ENCODE assay signal across 27 mouse cellular contexts in the genomic region with DNA sequence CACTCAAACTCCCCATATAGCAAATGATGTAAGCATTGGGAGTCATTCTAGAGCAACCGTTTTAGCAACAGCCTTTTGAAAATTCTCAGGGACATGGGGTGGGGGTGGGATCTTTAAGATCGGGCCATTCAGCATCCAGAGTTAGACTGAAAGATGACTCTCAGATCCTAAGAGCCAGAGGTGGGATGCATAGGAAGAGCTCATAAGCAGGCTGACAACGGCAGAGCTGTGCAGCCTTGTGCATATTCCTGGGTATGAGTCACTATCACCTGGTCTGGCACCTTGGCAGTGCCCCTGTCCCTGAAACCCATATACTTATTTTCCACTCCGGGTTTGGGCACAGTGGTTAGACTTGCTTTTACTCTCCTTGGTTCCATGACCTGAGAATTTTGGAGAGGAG. TPM values are rescaled to one million over a fixed set of nuclear protein-coding genes. Genes with fewer than 3 reads are reported as not detected.
DNase-seq lines count a peak whose midpoint lies in the region; ATAC-seq lines count a peak whose summit lies in the region.
"Had no signal": no experiment of that assay in that cellular context is flagged by ENCODE, and none has a peak within 500 bp of the region (broad histone marks: within the 10 kb centered on the region; RNA-seq: fewer than 3 reads in every experiment).

No protein-coding gene starts in this region.

- H3K4me2 ChIP-seq in heart, embryonic 13.5 days, result peak overlapping the region; percentile 11; the same call in 1 of the 2 replicates
- H3K4me2 ChIP-seq in heart, embryonic 16.5 days (ENCODE audit: low read depth, low read length), result no peak overlapping the region
- H3K4me2 ChIP-seq: forebrain, embryonic 13.5 days; hindbrain, embryonic 13.5 days had no signal

- ATAC-seq in heart, embryonic 13.5 days (ENCODE audit: extremely low read depth, insufficient number of reproducible peaks, low FRiP score, low TSS enrichment), result peak; percentile 35; the same call in 1 of the 2 replicates
- peak; percentile 57 for ATAC-seq in heart, embryonic 16.5 days (replicated peaks; ENCODE audit: extremely low read depth, insufficient read depth, low FRiP score)
- ATAC-seq: activated CD4-positive, CD25-positive, alpha-beta regulatory T cell, adult 4 months; forebrain, embryonic 13.5 days; forebrain, embryonic 16.5 days; hindbrain, embryonic 16.5 days; inflammation-experienced regulatory T-cells, adult 6 months had no signal

- peaks cover 7% of the 10 kb centered on the region; the same call in 1 of the 2 replicates for H3K27me3 ChIP-seq in heart, embryonic 10.5 days (ENCODE audit: insufficient read depth, poor library complexity, severe bottlenecking)
- H3K27me3 ChIP-seq in heart, embryonic 13.5 days (replicated peaks), result peaks cover 6% of the 10 kb centered on the region
- no peaks in the 10 kb centered on the region for H3K27me3 ChIP-seq in heart, embryonic 16.5 days (ENCODE audit: control insufficient read depth, insufficient read depth, low read length)

- 57% methylated on average over 4 of the region's 4 CpGs for WGBS in heart, embryonic 10.5 days
- 34% methylated on average over 4 of the region's 4 CpGs for WGBS in heart, embryonic 13.5 days
- 38% methylated on average over 4 of the region's 4 CpGs for WGBS in heart, embryonic 16.5 days

- no peak overlapping the region for H3K27ac ChIP-seq in heart, embryonic 10.5 days
- peak overlapping the region; percentile 78 for H3K27ac ChIP-seq in heart, embryonic 13.5 days (replicated peaks)
- H3K27ac ChIP-seq in heart, embryonic 16.5 days (ENCODE audit: low read length), result peak overlapping the region; percentile 55
- H3K27ac ChIP-seq: forebrain, embryonic 10.5 days; forebrain, embryonic 13.5 days; gastrocnemius, adult 2 months; hindbrain, embryonic 10.5 days; hindbrain, embryonic 13.5 days had no signal

- peak; percentile 54 for DNase-seq in heart, embryonic 10.5 days (ENCODE audit: low spot score)
- DNase-seq in heart, postnatal 14 days, result no peak
- DNase-seq in heart, adult 18-20 months, result no peak
- no peak for DNase-seq in heart, postnatal 36 days
- peak; percentile 34 for DNase-seq in brain, adult 2 months (ENCODE audit: low read depth, low spot score)
- DNase-seq in frontal cortex, adult 2 months (ENCODE audit: extremely low spot score in 1 of 2, low spot score in 1 of 2), result no peak
- DNase-seq: adrenal gland, adult 8-10 months; adrenal gland, postnatal 25 days; cerebellum, adult 18-20 months; cerebellum, adult 9-10 months; cerebellum, postnatal 14 days; gastrocnemius, adult 2 months; gastrocnemius, postnatal 14 days; heart, postnatal 10 days; kidney, adult 18-20 months; kidney, adult 9 months had no signal

- no peaks in the 10 kb centered on the region for H3K36me3 ChIP-seq in heart, embryonic 10.5 days
- H3K36me3 ChIP-seq in heart, embryonic 13.5 days, result no peaks in the 10 kb centered on the region
- no peaks in the 10 kb centered on the region for H3K36me3 ChIP-seq in heart, embryonic 16.5 days (ENCODE audit: control insufficient read depth, insufficient read depth)
- H3K36me3 ChIP-seq: forebrain, embryonic 10.5 days; hindbrain, embryonic 10.5 days; hindbrain, embryonic 13.5 days had no signal

- no peak overlapping the region for H3K4me3 ChIP-seq in heart, embryonic 10.5 days
- H3K4me3 ChIP-seq in heart, embryonic 13.5 days, result no peak overlapping the region
- H3K4me3 ChIP-seq in heart, embryonic 16.5 days (ENCODE audit: low read length), result no peak overlapping the region
- H3K4me3 ChIP-seq: forebrain, embryonic 10.5 days; forebrain, embryonic 13.5 days; gastrocnemius, adult 2 months; hindbrain, embryonic 10.5 days; hindbrain, embryonic 13.5 days had no signal

- no peaks in the 10 kb centered on the region for H3K9me3 ChIP-seq in heart, embryonic 10.5 days
- H3K9me3 ChIP-seq in heart, embryonic 13.5 days, result no peaks in the 10 kb centered on the region
- no peaks in the 10 kb centered on the region for H3K9me3 ChIP-seq in heart, embryonic 16.5 days (replicated peaks; ENCODE audit: control insufficient read depth, low read length)
- H3K9me3 ChIP-seq: forebrain, embryonic 10.5 days; forebrain, embryonic 13.5 days; hindbrain, embryonic 10.5 days; hindbrain, embryonic 13.5 days had no signal

- intact Hi-C loops in heart, postnatal 14 days (cut with DNase I), result no loop called here
- intact Hi-C loops in heart, postnatal 36 days (cut with DNase I), result no loop called here

- peaks cover 22% of the 10 kb centered on the region; the same call in 1 of the 2 replicates for H3K4me1 ChIP-seq in heart, embryonic 10.5 days
- H3K4me1 ChIP-seq in heart, embryonic 13.5 days, result peaks cover 42% of the 10 kb centered on the region
- H3K4me1 ChIP-seq in heart, embryonic 16.5 days (ENCODE audit: control insufficient read depth, insufficient read depth, low read length), result peaks cover 20% of the 10 kb centered on the region; the same call in 1 of the 2 replicates
- H3K4me1 ChIP-seq: forebrain, embryonic 13.5 days; hindbrain, embryonic 10.5 days; hindbrain, embryonic 13.5 days had no signal

- 0 out of 2 replicates have a peak overlapping the region, but pooled peaks have one; percentile 56 for H3K9ac ChIP-seq in heart, embryonic 13.5 days
- no peak overlapping the region for H3K9ac ChIP-seq in heart, embryonic 16.5 days (ENCODE audit: low read length)
- H3K9ac ChIP-seq: forebrain, embryonic 13.5 days; hindbrain, embryonic 13.5 days had no signal

RNA-seq across cellular contexts. Expression of gene Ttll10, which starts 6.1 kb away (rescaled TPM):
- 0.19 and 0.38 TPM in 2 replicates for polyA plus RNA-seq in heart, embryonic 10.5 days (2016; fragmentation: Nextera tagmentation; extraction: Ambion mirVana)
- total RNA-seq in heart, postnatal 14 days (2021), result not detected
- 0.60 and 0.66 TPM in 2 replicates for polyA plus RNA-seq in heart, embryonic 13.5 days (2015; fragmentation: Nextera tagmentation; extraction: Ambion mirVana)
- total RNA-seq in heart, adult 18-20 months (2021), result under 1 TPM in 1 of 2 experiments, not detected in 1; 0.33 TPM
- 0.33 and 0.37 TPM in 2 replicates for polyA plus RNA-seq in heart, embryonic 16.5 days (2015; fragmentation: Nextera tagmentation; extraction: Ambion mirVana)
- total RNA-seq in heart, postnatal 36 days (2021), result not detected
- polyA plus RNA-seq in frontal cortex, adult 2 months (2012; rRNA removed), result 0.04 and 0.06 TPM in 2 replicates
- total RNA-seq: gastrocnemius, adult 2 months; gastrocnemius, postnatal 14 days; gastrocnemius, postnatal 4 days; heart, postnatal 10 days had no signal
- polyA plus RNA-seq: activated CD4-positive, CD25-positive, alpha-beta regulatory T cell, adult 4 months; forebrain, embryonic 13.5 days; forebrain, embryonic 16.5 days; hindbrain, embryonic 13.5 days; hindbrain, embryonic 16.5 days had no signal

RNA-seq across cellular contexts. Expression of gene Tnfrsf18, which starts 27.1 kb away (rescaled TPM):
- 1.4 and 1.7 TPM in 2 replicates for polyA plus RNA-seq in heart, embryonic 10.5 days (2016; fragmentation: Nextera tagmentation; extraction: Ambion mirVana)
- total RNA-seq in heart, postnatal 14 days (2021), result under 1 TPM in 1 of 2 experiments, not detected in 1; 0.56 TPM
- polyA plus RNA-seq in heart, embryonic 13.5 days (2015; fragmentation: Nextera tagmentation; extraction: Ambion mirVana), result 1.9 and 2.0 TPM in 2 replicates
- under 1 TPM; 0.45 to 0.49 TPM for total RNA-seq in heart, adult 18-20 months (2021)
- 2.3 and 2.6 TPM in 2 replicates for polyA plus RNA-seq in heart, embryonic 16.5 days (2015; fragmentation: Nextera tagmentation; extraction: Ambion mirVana)
- not detected for total RNA-seq in heart, postnatal 36 days (2021)
- polyA plus RNA-seq in frontal cortex, adult 2 months (2012; rRNA removed), result 0.22 and 0.27 TPM in 2 replicates
- total RNA-seq: adrenal gland, postnatal 25 days; gastrocnemius, adult 2 months; gastrocnemius, postnatal 14 days had no signal

RNA-seq across cellular contexts. Expression of gene Tnfrsf4, which starts 39.5 kb away (rescaled TPM):
- 0.28 and 1.0 TPM in 2 replicates for polyA plus RNA-seq in heart, embryonic 10.5 days (2016; fragmentation: Nextera tagmentation; extraction: Ambion mirVana)
- under 1 TPM; 0.50 to 0.80 TPM for total RNA-seq in heart, postnatal 14 days (2021)
- polyA plus RNA-seq in heart, embryonic 13.5 days (2015; fragmentation: Nextera tagmentation; extraction: Ambion mirVana), result 0.42 and 0.47 TPM in 2 replicates
- total RNA-seq in heart, adult 18-20 months (2021), result 1 to 10 TPM in 1 of 2 experiments, under 1 TPM in 1; 0.25 to 1.0 TPM
- polyA plus RNA-seq in heart, embryonic 16.5 days (2015; fragmentation: Nextera tagmentation; extraction: Ambion mirVana), result 0.95 and 1.5 TPM in 2 replicates
- total RNA-seq in heart, postnatal 36 days (2021), result under 1 TPM; 0.27 to 0.39 TPM
- 3.6 and 5.9 TPM in 2 replicates for polyA plus RNA-seq in frontal cortex, adult 2 months (2012; rRNA removed)
- polyA plus RNA-seq: hindbrain, embryonic 16.5 days had no signal

RNA-seq across cellular contexts. Expression of gene 9430015G10Rik, which starts 56.7 kb away (rescaled TPM):
- polyA plus RNA-seq in heart, embryonic 10.5 days (2016; fragmentation: Nextera tagmentation; extraction: Ambion mirVana), result 32.2 and 45.6 TPM in 2 replicates
- total RNA-seq in heart, postnatal 14 days (2021), result 1 to 10 TPM; 4.6 to 4.8 TPM
- polyA plus RNA-seq in heart, embryonic 13.5 days (2015; fragmentation: Nextera tagmentation; extraction: Ambion mirVana), result 16.2 and 18.0 TPM in 2 replicates
- total RNA-seq in heart, adult 18-20 months (2021), result 1 to 10 TPM; 2.0 to 3.0 TPM
- 17.3 and 17.4 TPM in 2 replicates for polyA plus RNA-seq in heart, embryonic 16.5 days (2015; fragmentation: Nextera tagmentation; extraction: Ambion mirVana)
- 1 to 10 TPM; 3.0 TPM for total RNA-seq in heart, postnatal 36 days (2021)
- polyA plus RNA-seq in frontal cortex, adult 2 months (2012; rRNA removed), result 34.8 and 38.7 TPM in 2 replicates

Comparison
In these comparisons a context has a peak if more than half of its experiments do, and no peak if none do; other contexts are left out.
1. DNase-seq: peak in heart, embryonic 10.5 days (single experiment) and brain, adult 2 months (single experiment); none in heart, postnatal 14 days (0 of 2), heart, adult 18-20 months (0 of 2), heart, postnatal 36 days (0 of 2) and frontal cortex, adult 2 months (0 of 2).